Mouse (Mus musculus) kidney, postnatal 4 days (tissue): ENCODE results near the gene Bricd5.

Experiments used
- DNase-seq, 2 experiments: peaks; one replicate each; pipeline ENCODE4 v3.0.0; 2021; ENCODE audit warnings: mixed read lengths in 2 of 2

The Bricd5 gene

DNA sequence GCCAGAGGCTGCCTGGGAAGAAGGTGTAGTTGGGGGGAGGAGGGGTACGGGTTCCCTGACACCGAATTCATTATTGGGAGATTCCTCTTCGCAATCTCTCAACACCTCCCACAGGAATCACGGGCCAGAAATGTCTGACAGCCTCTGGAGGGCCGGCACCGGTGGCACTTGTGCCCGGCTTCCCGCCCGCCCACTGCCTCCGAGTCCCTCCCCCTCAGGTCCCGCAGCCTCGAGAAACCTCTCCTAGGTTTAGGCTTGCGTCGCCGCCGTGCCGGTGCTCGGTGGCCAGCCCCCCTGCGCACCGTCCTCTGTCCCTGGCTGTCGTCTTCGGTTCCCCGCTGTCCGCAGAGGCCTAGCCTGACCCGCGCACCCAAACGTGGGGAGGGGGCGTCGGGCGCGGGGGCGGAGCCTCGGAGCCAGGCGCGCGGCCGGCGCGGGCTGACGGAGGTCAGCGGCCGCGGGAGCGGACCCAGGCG is 14.5 kb downstream of the Bricd5 start, which contains the start of gene Caskin1:
Gene Caskin1, plus strand, starts transcription at position 416 of the 476 bp plus-strand sequence.
- peak; percentile 52 to 70 for DNase-seq

DNA sequence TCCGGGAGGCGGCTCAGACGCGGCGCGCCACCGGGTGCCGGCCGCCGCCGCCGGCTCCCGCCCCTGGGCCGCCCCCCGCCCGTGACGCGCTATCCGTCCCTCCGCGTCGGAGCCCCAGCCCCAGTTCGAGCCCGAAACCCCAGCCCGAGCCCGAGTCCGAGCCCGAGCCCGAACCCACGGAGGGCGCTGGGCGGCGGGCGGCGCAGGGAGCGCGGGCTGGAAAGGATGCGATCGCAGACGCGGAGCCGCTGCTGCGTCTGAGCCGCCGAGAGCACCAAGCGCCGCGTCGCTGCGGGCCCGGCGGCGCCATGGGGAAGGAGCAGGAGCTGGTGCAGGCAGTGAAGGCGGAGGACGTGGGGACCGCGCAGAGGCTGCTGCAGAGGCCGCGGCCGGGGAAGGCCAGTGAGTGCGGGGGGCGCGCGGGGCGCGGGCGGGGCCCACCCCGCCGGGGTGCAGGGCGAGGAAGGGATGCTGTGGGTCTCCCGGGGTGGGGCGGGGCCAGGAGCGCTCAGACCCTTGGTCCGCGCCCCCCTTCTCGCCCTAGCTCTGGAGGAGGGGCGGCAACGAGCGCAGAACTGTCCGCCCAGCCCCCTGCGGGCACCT is 15.1 kb downstream of the Bricd5 start:
- peak; percentile 58 to 72 for DNase-seq

DNA sequence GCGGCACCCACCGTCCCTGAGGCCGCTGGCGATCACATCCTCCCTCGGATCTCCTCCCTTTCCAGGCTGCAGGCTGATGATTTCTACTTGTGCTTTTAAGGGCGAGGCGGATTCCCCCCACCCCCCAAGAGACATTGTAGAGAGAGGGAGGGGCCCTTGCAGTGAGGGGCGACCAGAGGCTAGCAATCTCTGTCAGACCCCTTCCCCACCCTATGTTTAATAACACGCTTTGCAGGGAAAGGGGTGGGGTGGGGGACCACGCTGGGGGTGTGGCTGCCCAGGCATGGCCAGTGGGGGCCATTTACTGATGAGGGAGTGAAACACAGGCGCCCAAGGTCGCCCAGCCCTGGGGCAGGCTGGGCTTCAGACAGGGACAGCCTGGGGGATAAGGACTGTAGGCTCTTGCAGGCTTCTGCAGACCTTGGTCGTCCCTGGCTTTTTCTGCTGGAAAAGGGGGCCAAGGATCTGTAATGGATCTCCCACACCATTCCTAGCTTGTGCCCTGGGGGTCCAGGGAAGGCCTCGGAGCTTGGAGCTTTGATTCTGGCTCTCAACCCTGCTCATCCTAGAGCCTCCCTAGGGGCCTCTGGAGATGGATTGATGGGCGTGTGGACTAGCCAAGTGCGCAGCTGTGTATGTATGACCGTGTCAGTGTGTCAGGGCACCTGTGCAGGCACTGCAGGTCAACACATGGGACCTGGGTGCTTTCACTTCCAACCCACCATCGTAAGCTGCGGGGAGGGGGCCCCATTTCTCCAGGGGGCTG is 15.8 kb downstream of the Bricd5 start:
- no peak for DNase-seq

DNA sequence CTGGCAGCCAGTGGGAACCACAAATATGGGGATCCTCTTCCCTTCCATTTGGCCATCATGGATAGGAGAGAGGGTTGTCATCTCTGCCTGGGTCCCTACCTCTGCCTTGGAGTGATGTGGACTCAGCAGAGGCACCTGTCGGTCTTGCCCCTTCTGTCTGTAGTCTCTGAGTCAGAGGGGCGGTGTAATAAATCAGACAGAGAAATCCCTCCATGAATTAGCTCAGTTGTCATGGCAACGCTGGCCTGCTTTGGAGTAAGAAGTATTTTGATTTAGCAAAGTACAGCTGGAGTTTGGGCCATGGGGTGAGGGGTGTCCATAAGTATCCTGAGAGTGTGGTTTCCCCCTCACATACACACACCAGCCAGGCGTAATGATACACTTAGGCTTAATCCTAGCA is 16.7 kb downstream of the Bricd5 start:
- peak in 1 of 2 experiments; percentile 51 for DNase-seq

DNA sequence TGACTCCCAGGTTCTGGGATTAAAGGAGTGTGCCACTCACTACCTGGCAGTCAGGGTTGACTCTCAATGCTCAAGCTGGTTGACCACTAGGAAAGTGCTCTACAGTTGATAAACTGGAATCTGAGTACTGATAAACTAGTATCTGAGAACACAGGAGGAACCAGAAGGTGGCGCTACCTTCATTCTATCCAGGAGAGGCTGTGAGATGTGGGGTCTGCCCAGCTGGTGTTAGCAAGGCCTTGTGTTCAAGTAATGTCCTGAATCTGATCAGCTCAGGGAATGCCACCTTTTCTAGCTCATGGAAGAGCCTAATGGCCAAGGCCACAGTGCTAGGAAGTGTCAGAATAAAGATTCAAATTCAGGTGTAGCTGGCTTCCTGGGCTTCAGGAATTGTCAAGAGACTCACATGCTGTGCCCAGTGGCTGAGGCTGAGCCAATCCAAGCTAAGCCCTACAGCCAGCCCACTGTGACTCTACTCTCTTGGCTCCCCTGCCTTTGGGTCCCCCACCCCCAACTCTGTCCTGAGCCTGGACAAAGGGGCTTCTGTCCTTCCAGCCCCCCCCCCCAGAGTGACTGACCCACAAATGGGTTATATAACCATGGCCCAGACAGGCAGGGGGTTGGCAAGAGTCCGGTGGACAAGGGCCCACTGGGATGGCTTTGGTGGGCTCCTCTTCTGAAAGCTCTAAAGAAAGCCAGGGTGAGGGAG is 21.1 kb downstream of the Bricd5 start:
- peak; percentile 69 to 75 for DNase-seq

DNA sequence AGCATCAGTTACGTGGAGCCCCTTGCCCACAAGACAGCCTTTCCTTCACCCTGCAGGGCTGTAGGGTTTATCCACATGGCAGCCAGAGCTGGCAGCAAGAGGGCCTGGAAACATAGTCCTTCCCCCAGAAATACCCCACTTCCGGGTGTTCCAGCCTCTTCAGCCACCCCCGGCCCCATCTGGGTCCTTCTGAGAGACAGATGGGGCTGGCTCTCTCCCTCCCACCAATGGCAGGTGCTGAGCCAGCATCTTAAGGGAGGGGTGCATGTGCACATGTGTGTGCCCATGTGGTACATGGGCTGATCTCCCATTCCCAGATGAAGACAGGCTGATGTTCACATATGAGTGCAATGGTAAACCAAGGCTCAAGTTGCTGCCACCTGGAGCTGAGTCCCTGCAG is 21.8 kb downstream of the Bricd5 start:
- no peak for DNase-seq

DNA sequence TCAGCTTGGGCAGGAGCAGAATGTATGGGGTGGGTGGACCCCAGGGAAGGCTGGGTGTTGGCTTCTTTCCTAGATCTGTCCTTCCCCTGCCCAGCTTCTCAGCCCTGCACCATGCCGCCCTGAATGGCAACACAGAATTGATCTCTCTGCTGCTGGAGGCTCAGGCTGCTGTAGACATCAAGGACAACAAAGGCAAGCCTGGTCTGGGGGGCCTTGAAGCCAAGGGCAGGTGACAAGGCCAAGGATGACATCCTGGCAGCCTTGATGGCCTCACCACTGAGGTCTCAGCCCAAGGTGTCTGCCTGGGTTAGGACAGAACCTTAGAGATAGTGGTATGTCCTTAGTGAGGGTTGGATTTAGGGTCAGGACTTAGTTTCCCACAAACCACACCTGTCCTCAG is 22.3 kb downstream of the Bricd5 start:
- DNase-seq = no peak

DNA sequence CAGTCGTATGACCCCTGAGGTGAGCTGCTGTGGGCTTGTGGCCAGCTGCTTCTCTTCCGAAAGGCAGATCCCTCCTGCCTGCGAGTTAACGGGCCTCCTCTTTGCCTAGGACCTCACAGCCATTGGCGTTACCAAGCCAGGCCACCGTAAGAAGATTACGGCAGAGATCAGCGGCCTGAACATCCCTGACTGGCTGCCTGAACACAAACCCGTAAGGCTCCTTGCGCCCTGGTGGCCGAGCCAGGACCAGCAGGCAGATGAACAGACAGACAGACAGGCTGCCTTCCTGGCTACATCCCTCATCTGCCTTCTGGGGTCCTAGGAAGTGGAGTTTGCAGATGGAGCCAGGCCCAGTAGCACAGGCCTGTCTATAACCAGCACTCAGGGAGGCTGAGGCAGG is 28.5 kb downstream of the Bricd5 start:
- peak in 1 of 2 experiments; percentile 35 for DNase-seq

DNA sequence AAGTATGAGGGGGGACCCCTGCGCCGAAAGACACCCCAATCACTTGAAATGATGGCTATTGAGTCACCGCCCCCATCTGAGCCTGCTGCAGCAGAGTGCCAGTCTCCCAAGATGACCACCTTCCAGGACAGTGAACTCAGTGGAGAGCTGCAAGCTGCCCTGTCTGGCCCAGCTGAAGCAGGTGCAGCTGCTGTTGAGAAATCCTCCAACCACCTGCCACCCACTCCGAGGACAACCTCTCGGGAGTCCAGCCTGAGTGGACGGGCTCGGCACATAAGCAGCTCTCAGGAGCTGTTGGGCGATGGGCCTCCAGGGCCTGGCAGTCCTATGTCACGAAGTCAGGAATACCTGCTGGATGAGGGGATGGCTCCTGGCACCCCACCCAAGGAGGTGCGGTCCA is 30.4 kb downstream of the Bricd5 start:
- no peak for DNase-seq

DNA sequence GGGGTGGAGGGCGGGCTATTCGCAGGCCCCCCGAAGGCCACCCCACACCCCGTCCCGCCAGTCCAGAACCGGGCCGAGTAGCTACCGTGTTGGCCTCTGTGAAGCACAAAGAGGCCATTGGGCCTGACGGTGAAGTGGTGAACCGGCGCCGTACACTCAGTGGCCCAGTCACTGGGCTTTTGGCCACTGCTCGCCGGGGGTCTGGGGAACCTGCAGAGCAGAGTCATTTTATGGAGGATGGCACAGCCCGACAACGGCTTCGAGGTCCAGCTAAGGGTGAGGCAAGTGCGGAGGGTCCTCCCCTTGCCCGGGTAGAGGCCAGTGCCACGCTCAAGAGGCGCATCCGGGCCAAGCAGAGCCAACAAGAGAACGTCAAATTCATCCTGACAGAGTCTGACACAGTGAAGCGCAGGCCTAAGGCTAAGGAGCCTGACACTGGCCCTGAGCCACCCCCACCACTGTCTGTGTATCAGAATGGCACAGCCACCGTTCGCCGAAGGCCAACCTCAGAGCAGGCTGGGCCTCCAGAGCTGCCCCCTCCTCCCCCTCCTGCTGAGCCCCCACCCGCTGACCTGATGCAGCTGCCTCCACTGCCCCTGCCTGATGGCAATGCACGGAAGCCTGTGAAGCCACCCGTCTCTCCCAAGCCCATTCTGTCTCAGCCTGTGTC is 31.7 kb downstream of the Bricd5 start:
- no peak for DNase-seq

DNA sequence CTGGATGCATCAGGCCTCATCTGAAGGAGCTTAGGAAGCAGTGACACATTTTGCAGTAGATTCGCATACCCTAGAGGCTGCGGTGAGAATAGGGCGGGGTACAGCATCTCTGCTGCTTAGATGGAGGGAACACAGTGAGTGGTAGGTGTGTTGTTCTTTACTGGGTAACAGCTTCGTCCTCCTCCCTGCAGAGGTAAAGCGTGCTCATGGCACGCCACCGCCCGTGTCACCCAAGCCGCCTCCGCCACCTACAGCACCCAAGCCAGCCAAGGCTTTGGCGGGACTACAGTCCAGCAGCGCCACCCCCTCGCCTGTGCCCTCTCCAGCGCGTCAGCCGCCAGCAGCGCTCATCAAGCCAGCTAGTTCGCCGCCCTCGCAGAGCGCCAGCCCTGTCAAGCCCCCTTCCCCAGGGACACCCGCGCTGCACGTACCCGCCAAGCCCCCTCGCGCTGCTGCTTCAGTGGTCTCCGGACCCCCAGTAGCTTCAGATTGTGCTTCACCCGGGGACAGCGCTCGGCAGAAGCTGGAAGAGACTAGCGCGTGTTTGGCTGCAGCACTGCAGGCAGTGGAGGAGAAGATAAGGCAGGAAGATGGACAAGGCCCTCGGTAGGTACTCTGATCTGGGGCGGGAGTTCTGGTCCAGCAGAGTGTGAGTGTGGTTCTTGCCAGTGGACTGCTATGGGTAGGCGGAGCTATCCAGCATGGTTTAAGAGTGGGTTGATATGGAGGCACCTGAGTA is 32.8 kb downstream of the Bricd5 start:
- DNase-seq = peak in 1 of 2 experiments; percentile 48

DNA sequence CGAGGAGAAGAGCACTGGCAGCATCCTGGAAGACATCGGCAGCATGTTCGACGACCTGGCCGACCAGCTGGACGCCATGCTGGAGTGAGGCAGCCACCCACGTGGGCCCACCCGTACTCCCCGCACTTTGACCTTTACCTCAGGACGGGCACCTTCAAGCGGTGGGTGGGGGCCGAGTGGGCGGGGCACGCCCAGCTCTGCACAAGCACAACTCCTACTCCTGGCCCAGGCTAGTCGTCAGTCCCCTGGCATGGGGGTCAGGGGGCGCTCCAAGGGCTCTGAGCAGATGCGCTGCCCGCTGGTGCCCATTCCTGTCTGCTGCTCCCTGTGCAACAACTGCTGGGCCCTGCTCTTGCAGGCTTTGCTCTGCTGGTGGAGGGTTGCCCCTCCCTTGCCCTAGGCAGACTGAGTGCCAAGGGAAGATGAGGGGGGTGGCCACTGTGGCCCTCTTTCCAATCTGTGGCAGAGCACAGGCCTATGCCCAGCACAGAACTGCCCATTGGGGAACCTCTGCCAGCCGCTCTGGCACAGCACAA is 33.5 kb downstream of the Bricd5 start:
- peak in 1 of 2 experiments; percentile 59 for DNase-seq

DNA sequence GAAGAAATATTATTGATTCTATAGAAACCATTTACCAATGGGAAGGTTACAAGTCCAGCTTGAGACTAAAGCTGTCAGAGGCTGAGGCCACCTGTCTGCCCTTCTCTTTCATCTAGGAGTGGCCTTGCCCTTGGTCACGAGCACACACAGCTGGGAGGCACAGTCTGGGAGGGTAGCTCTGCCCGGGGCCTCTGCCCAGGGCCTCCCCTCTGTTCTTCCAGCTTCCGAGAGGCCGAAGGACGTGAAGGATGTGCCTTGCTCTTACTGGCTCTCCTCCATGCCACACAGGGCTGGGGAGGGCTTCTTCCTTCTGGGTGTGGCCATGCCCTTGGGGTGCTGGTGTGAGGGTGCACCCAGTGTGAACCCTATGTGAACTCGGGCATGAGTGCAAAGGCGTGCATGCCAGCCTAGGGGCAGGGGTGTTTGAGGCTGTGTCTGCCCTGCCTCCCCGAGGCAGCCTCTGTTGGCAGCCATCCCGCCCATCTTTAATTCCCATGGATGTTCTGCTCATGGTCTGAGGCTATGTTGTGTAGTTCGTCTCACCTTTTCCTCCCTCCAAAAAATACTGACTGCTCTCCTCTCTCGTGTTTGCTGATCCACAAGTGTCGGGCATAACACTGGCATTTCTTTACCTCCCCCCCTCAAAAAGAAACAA is 34.2 kb downstream of the Bricd5 start:
- DNase-seq = no peak

DNA sequence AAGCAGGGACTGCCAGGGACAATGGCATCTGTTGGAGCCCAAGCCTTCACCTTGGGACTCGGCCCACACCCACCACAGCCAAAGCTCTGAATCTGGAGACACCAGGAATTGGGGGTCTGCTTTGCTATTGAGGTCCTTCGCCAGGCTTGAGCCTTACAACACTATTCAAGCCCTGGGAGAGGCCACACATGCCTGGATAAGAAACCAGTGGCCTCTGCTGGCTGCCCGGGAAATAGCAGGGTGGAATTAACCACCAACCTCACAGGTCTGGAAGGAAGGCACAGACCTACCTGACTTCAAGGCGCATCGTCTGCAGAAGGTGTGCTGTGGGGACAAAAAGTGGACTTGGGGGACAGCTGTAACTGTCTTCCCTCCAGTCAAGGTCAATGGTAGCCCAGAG is 39.9 kb downstream of the Bricd5 start:
- DNase-seq = peak; percentile 78 to 82

DNA sequence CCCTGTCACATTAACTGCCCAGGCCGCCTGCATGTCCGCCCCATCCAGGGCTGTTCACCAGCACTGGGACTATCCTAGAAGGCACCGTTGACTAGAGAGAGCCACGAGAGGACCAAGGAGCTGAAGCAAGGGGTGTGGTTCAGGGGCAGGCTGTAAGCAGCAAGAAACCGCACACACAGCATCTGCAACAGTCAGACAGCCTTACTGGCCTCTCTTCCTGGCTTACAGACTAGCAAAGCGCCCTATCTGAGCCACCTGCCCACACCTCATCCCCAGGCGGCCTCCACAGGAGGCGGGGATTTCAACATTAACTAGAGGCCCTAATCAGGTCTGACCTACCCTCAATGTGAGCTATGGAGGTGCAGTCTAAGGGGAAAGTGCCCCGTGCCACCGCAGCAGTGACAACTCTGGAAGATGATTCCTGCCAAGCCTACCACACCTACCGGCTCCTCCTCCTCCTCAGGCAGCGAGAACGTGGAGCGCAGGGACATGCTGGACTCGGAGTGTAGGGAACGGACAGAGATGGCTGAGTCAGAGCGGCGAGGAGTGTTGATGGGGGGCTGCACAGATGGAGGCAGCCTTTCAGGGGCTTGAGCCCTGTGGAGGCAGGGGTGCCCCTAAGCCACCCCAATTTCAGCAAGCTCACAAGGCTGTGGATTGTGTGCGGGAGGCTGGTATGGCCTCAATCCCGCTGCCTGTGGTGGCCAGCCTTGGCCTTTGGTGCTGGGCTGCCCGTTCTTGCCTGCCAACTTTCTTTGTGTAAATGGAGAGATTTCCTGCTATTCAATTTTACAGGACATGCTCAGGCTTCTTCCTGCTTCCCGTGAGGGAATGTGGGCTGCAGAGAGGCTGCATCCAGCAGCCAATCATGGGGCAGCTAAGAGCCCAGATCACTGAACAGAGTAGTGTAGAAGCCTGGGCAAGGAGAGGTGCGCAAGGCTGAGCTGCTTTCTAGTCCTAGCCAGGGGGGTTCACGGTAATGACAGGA is 40.9 kb downstream of the Bricd5 start:
- DNase-seq = peak in 1 of 2 experiments; percentile 28

DNA sequence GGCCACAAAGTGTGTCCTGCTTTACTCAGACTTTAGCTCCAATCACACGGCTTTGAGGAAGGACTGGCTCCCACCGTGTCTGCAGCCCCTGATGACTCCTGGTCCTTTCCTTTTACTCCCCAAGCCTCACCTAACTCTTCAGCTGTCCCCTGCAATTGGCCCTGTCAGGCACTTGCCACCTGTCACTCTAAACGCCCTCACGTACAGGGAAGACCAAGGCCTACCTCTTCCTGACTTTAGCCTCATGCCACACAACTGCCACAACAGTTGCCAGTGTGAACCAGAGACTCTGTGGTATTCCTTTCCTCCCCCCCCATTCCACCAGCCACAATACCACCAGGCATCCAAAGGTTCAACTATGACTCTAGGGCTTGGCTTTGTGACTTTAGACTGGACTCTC is 46.8 kb downstream of the Bricd5 start:
- DNase-seq = no peak

DNA sequence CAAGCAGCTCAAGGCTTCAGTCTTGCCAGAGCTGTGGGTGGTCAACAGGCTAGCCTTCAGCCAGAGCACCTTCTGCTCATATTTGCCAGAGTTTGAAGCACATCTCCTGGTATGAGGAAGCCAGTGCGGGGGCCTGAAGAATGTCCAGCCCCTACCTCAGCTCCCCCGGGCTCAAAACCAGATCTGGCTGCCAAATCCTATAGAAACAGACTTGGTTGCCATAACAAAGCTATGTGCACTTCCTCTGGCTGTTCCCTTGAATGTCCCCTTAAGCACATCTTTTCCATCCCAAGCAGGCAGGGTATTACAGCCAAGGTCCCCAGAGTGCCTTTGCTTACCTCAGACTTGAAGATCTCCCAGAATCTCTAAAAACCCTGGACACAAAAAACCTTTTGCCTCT is 51.0 kb downstream of the Bricd5 start:
- DNase-seq = no peak
